Mouse (Mus musculus) olfactory bulb, adult 2 months (tissue): ENCODE data around the gene Rgs6.

Experiments used
- CTCF ChIP-seq: fragments of 200-500 bp; IDR thresholded peaks from 2 replicates; pipeline ENCODE4 v1.5.1; 2012; ENCODE audit warnings: low read depth, mild to moderate bottlenecking, low read length, moderate library complexity; ENCODE audit not compliant: insufficient read depth
- POLR2A ChIP-seq: fragments of 200-500 bp; IDR thresholded peaks from 2 replicates; pipeline ENCODE4 v1.6.1; 2012; ENCODE audit warnings: mild to moderate bottlenecking, low read depth, low read length, moderate library complexity; ENCODE audit not compliant: insufficient read depth

GRCm38 (mm10) chr12:83087010-83087409 lies 498.9 kb downstream of the Rgs6 start:
- no peak for TF ChIP-seq CTCF
- TF ChIP-seq POLR2A = no peak
